ENCODE assay signal across 24 mouse cellular contexts in genomic region chr3:40938189-40938588, GRCm38 (mm10). TPM values are rescaled to one million over a fixed set of nuclear protein-coding genes. Genes with fewer than 3 reads are reported as not detected.
"Had no signal": no experiment of that assay in that cellular context is flagged by ENCODE, and none has a peak within 500 bp of the region (broad histone marks: within the 10 kb centered on the region; RNA-seq: fewer than 3 reads in every experiment).

No protein-coding gene starts in this region.

- H3K4me3 ChIP-seq: lung, embryonic 15.5 days; megakaryocyte, embryonic 14.5 days; midbrain, embryonic 13.5 days; midbrain, embryonic 15.5 days; myocyte; neural tube, embryonic 13.5 days; neural tube, embryonic 15.5 days had no signal

- H3K27ac ChIP-seq: lung, embryonic 15.5 days; macrophage; midbrain, embryonic 13.5 days; midbrain, embryonic 15.5 days; neural tube, embryonic 13.5 days; neural tube, embryonic 15.5 days had no signal

- H3K9ac ChIP-seq: lung, embryonic 15.5 days; midbrain, embryonic 13.5 days; midbrain, embryonic 15.5 days; neural tube, embryonic 13.5 days; neural tube, embryonic 15.5 days had no signal

- H3K9me3 ChIP-seq: lung, embryonic 15.5 days; megakaryocyte, embryonic 14.5 days; midbrain, embryonic 13.5 days; midbrain, embryonic 15.5 days; neural tube, embryonic 13.5 days; neural tube, embryonic 15.5 days had no signal

- ATAC-seq: lung, postnatal 0 days; midbrain, embryonic 13.5 days; midbrain, embryonic 15.5 days had no signal

- H3K4me1 ChIP-seq: lung, embryonic 15.5 days; megakaryocyte, embryonic 14.5 days; midbrain, embryonic 13.5 days; midbrain, embryonic 15.5 days; neural tube, embryonic 13.5 days; neural tube, embryonic 15.5 days had no signal

- DNase-seq: lung, adult 2 months; lung, postnatal 14 days; lung, postnatal 36 days; retina, postnatal 1 day; right cerebral cortex, adult 18-20 months; right cerebral cortex, postnatal 25 days; right cerebral cortex, postnatal 4 days; spleen, adult 18-20 months; thymus, adult 18-20 months; thymus, postnatal 14 days; thymus, postnatal 36 days had no signal

- H3K4me2 ChIP-seq: lung, embryonic 15.5 days; midbrain, embryonic 11.5 days; midbrain, embryonic 13.5 days; midbrain, embryonic 15.5 days; neural tube, embryonic 13.5 days; neural tube, embryonic 15.5 days had no signal

- H3K27me3 ChIP-seq: lung, embryonic 15.5 days; megakaryocyte, embryonic 14.5 days; midbrain, embryonic 13.5 days; midbrain, embryonic 15.5 days; neural tube, embryonic 13.5 days; neural tube, embryonic 15.5 days had no signal

RNA-seq across cellular contexts. Expression of gene 1700034I23Rik, which starts 35.8 kb away (rescaled TPM):
- total RNA-seq: megakaryocyte progenitor cell, adult 5-6 weeks had no signal
- polyA plus RNA-seq: lung, adult 2 months; macrophage; myocyte; neural tube, embryonic 11.5 days; small intestine, adult 2 months had no signal
